Mouse (Mus musculus) lung, embryonic 14.5 days (tissue): ENCODE results near the gene Olfr19. TPM values are rescaled to one million over a fixed set of nuclear protein-coding genes. Genes with fewer than 3 reads are reported as not detected.
"Not testable (repeated sequence)": the region's sequence is repeated elsewhere in the genome, so short reads cannot be mapped to it uniquely, and the experiment has no call there.

Experiments used
- ATAC-seq: fragments of 200-750 bp; cut with Nextera tagmentation; 2 replicates; pipeline ENCODE4 v1.8.0; 2017; ENCODE audit warnings: mild to moderate bottlenecking, moderate TSS enrichment, moderate library complexity; ENCODE audit not compliant: insufficient read depth
- DNase-seq: peaks from one replicate; pipeline ENCODE4 v3.0.0-alpha.2; 2015
- H3K27ac ChIP-seq: fragments of 300-500 bp; sonication (generic); 2 replicates; pipeline ENCODE4 v1.5.1; 2014; ENCODE audit warnings: low read depth, mild to moderate bottlenecking, moderate library complexity
- H3K27me3 ChIP-seq: fragments of 300-500 bp; sonication (generic); 2 replicates; pipeline ENCODE4 v1.6.1; 2014; ENCODE audit warnings: low read length, control low read depth; ENCODE audit not compliant: insufficient read depth
- H3K36me3 ChIP-seq: fragments of 300-500 bp; sonication (generic); 2 replicates; pipeline ENCODE4 v1.6.1; 2014; ENCODE audit warnings: control low read depth; ENCODE audit not compliant: insufficient read depth
- H3K4me1 ChIP-seq: fragments of 300-500 bp; sonication (generic); 2 replicates; pipeline ENCODE4 v1.6.1; 2014; ENCODE audit warnings: antibody characterized with exemption, control low read depth; ENCODE audit not compliant: insufficient read depth
- H3K4me2 ChIP-seq: fragments of 300-500 bp; sonication (generic); 2 replicates; pipeline ENCODE4 v1.6.1; 2014; ENCODE audit warnings: mild to moderate bottlenecking
- H3K4me3 ChIP-seq: fragments of 300-500 bp; sonication (generic); 2 replicates; pipeline ENCODE4 v1.5.1; 2014; ENCODE audit warnings: low read depth, low read length
- H3K9ac ChIP-seq: fragments of 300-500 bp; sonication (generic); 2 replicates; pipeline ENCODE4 v1.6.1; 2014
- H3K9me3 ChIP-seq: fragments of 300-500 bp; sonication (generic); 2 replicates; pipeline ENCODE4 v1.6.1; 2016; ENCODE audit warnings: low read depth, low read length, control low read depth
- CTCF ChIP-seq: IDR thresholded peaks from 2 replicates; pipeline ENCODE4 v1.5.1; 2016; ENCODE audit warnings: antibody characterized with exemption, low read depth
- WGBS: fragments of 180-500 bp; shearing (Covaris S2); extraction: QIAGEN DNeasy Blood & Tissue Kit; methylation state at CpG from one replicate; pipeline ENCODE4 v1.1.7; 2014; 5-methylcytosine and 5-hydroxymethylcytosine counted together
- polyA plus RNA-seq: library from polyadenylated mRNA; unstranded; fragments of >200 nt; fragmentation: Nextera tagmentation; extraction: Ambion mirVana; gene quantifications from 2 replicates; pipeline ENCODE4 v1.2.1, GENCODE M21; 2014

Gene Olfr19
- not detected in 2 replicates for polyA plus RNA-seq

DNA sequence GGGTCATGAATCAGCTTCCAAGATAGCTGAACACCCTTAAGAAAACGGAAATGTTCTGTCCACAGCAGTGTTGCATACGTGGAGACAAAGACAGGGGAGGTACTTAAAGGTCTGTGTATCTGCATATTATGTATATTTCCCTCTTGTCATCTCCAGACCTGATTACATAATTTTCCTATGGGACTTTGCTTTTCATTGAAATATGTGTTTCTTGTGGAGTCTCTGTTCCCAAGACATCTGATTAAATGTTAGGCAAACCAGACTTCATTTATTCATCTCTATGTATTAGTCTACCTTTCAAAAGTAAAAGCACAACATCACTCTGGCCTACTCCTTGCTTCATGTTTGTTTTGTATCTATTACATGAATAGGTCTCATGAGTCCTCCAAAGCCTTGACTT, at the start of gene Olfr19:
Gene Olfr19 (minus strand): TSS at position 101 of the 400 bp plus-strand sequence.
- H3K36me3 ChIP-seq = no peaks in the 10 kb centered on the region
- no peak within 1 kb of the TSS for H3K27ac ChIP-seq
- H3K27me3 ChIP-seq = no peaks in the 10 kb centered on the region
- 54% methylated on average over 2 of the region's 2 CpGs for WGBS
- DNase-seq = no peak
- H3K4me1 ChIP-seq = no peaks in the 10 kb centered on the region
- no peak within 1 kb of the TSS for H3K4me3 ChIP-seq
- H3K9me3 ChIP-seq = no peaks in the 10 kb centered on the region
- no peak for TF ChIP-seq CTCF
- H3K9ac ChIP-seq = no peak within 1 kb of the TSS
- no peak within 1 kb of the TSS for H3K4me2 ChIP-seq
- no peak for ATAC-seq

DNA sequence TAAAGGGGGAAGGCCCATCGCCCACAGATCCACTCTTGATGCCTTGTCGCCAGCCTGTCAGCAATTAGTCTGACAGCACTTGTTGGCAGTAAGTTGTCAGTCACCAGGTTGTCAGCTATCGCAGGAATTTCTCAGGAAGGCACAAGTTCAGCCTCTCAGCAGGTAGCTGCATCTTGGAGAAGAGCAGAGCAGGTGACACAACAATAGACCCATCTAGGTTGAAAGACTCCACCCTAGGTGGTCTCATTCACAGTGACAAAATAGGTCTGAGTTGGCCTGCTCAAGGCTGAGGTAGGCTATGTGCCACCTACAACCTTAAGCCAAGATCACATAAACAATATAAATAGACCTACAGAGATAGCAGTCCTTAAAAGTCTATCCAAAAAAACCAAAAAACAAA, 8.8 kb upstream of the Olfr19 start:
- Histone ChIP-seq H3K27me3 (no peaks in the 10 kb centered on the region), H3K9me3 (no peaks in the 10 kb centered on the region), H3K4me1 (no peaks in the 10 kb centered on the region), H3K4me3 (no peak overlapping the region), H3K9ac (no peak overlapping the region), H3K4me2 (no peak overlapping the region), H3K27ac (no peak overlapping the region), H3K36me3 (no peaks in the 10 kb centered on the region)
- TF ChIP-seq CTCF = no peak
- WGBS = 58% methylated on average over 3 of the region's 3 CpGs
- no peak for ATAC-seq
- no peak for DNase-seq

DNA sequence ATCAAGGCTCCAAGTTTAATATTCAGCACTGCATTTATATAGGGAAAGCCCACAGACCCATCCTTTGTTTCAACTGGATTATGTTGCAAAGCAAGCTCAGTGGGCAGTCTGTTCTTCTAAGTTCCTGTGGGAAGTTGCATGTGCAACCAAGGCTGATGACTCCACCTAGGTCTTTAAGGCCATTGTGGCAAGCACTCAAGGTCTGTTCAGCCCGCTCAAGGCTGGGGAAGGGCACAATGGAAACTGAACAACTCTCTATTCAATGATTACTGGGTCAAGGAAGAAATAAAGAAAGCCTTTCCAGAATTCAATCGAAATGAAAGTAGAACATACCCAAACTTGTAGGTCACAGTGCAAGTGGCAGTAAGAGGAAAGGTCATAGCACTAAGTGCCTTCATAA, 7.8 kb upstream of the Olfr19 start:
- Histone ChIP-seq H3K4me2 (no peak overlapping the region), H3K9ac (no peak overlapping the region), H3K9me3 (no peaks in the 10 kb centered on the region), H3K27ac (no peak overlapping the region), H3K4me3 (no peak overlapping the region), H3K27me3 (no peaks in the 10 kb centered on the region), H3K36me3 (no peaks in the 10 kb centered on the region), H3K4me1 (no peaks in the 10 kb centered on the region)
- TF ChIP-seq CTCF = no peak
- WGBS = 59% methylated on average over 2 of the region's 2 CpGs
- ATAC-seq (no peak), DNase-seq (no peak)

DNA sequence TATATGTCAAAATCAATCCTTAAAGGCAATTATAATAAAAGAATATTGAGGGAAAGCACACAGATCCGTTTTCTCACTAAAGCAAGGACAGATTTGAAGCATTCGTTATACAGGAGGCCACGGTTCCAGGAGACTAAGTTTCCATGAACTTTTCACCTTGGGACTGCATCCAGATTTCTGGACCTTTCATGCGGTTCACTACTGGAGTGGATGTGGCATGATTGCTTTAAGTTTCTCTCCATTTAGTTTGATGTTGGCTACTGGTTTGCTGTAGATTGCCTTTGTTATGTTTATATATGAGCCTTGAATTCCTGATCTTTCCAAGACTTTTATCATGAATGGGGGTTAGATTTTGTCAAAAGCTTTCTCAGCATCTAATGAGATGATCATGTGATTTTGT, 11.2 kb downstream of the Olfr19 start:
- no peak overlapping the region for H3K4me3 ChIP-seq
- H3K4me2 ChIP-seq = no peak overlapping the region
- no peak overlapping the region for H3K27ac ChIP-seq
- ATAC-seq (no peak), DNase-seq (no peak)
- H3K27me3 ChIP-seq = no peaks in the 10 kb centered on the region
- no peak overlapping the region for H3K9ac ChIP-seq
- H3K9me3 ChIP-seq = no peaks in the 10 kb centered on the region
- WGBS = 71% methylated on average over 4 of the region's 4 CpGs
- H3K36me3 ChIP-seq = no peaks in the 10 kb centered on the region
- no peak for TF ChIP-seq CTCF
- no peaks in the 10 kb centered on the region for H3K4me1 ChIP-seq

DNA sequence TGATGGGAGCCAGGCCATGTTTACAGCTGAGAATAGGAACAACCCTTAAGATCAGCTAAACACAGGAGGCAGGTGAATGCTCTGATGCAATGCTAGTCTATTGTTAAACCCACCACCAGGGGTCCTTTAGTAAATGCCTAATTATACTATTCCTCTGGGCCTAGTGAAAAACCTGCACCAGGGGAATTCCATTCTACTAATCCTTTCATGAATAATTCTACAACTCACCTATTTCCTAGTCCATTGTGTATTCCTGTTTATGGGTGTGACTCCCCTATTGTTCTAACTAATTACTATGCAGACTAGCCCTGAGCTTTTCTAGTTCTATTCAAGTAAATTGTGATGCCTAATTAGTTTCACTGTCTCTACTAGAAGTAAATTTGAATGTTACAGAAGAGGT, 11.7 kb downstream of the Olfr19 start:
- not testable (repeated sequence) for ATAC-seq, H3K9me3 ChIP-seq, H3K36me3 ChIP-seq, DNase-seq, H3K9ac ChIP-seq, H3K4me3 ChIP-seq, H3K4me2 ChIP-seq, H3K27ac ChIP-seq, H3K27me3 ChIP-seq, H3K4me1 ChIP-seq

DNA sequence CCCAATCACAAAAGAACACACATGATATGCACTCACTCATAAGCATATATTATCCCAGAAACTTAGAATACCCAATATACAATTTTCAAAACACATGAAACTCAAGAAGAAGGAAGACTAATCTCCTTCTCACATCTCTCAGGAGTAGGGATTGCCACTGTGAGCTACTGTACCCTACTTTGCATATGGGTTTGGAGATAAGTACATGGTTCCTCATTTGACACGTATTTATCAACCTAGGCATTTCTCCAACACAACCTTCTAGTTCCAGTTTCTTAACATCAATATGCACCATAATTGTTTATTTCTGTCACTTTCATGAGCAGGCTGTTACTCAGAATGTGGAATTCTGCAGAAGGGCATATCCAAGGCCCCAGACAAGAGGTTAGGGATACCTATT, 31.1 kb downstream of the Olfr19 start:
- H3K36me3 ChIP-seq = no peaks in the 10 kb centered on the region
- no peaks in the 10 kb centered on the region for H3K9me3 ChIP-seq
- WGBS = 83% methylated on average over 1 of the region's 1 CpGs
- TF ChIP-seq CTCF = no peak
- no peak overlapping the region for H3K4me2 ChIP-seq
- H3K4me3 ChIP-seq = no peak overlapping the region
- ATAC-seq = no peak
- H3K4me1 ChIP-seq = no peaks in the 10 kb centered on the region
- no peak for DNase-seq
- H3K9ac ChIP-seq = no peak overlapping the region
- H3K27ac ChIP-seq = no peak overlapping the region
- no peaks in the 10 kb centered on the region for H3K27me3 ChIP-seq

DNA sequence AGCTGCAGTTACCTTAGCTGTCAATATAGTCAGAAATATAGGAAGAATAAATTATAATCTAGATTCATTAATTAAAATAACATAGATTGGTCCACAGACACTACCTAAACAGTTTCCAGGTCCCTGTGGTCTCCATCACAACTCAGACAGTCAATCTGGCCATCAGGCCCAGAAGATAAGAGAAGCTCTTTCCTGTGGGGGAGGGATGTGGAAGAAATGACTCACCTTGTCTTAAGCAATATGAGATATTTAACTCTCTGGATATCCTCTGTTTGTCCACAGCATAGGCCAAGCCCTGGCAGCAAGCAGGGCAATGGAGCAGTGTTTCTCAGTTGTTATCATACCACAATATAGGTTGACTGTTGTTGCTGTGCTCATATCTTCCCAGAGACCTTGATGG, 42.5 kb downstream of the Olfr19 start:
- no peak for TF ChIP-seq CTCF
- no peaks in the 10 kb centered on the region for H3K27me3 ChIP-seq

More for the DNA sequence above, 42.5 kb downstream of the Olfr19 start:
- DNase-seq (no peak), ATAC-seq (no peak)
- Histone ChIP-seq H3K4me3 (no peak overlapping the region), H3K9ac (no peak overlapping the region), H3K4me2 (no peak overlapping the region), H3K36me3 (no peaks in the 10 kb centered on the region), H3K9me3 (no peaks in the 10 kb centered on the region), H3K27ac (no peak overlapping the region), H3K4me1 (no peaks in the 10 kb centered on the region)

Other genes starting within 250 kb of the Olfr19 start
- 6.0 and 6.8 TPM in 2 replicates for gene Fgd4, start 75.9 kb downstream of the Olfr19 start, polyA plus RNA-seq
- 0.70 and 0.76 TPM in 2 replicates for gene Spag6l, start 153.1 kb upstream of the Olfr19 start, polyA plus RNA-seq
- 0.30 TPM in 1 of 2 replicates, not detected in the other for gene Igll1, start 187.6 kb upstream of the Olfr19 start, polyA plus RNA-seq
- 68.9 and 76.9 TPM in 2 replicates for gene Top3b, start 194.3 kb upstream of the Olfr19 start, polyA plus RNA-seq
- 1.9 TPM in 2 replicates for gene Vpreb1, start 194.4 kb upstream of the Olfr19 start, polyA plus RNA-seq
- gene Ppm1f, start 220.1 kb upstream of the Olfr19 start, polyA plus RNA-seq = 27.6 and 29.4 TPM in 2 replicates